Mouse (Mus musculus): Measurements from ENCODE around the gene Gatad2a.

Gene Gatad2a

GRCm38 (mm10) chr8:69874654-69875053, 121.5 kb downstream of the Gatad2a start:
- DNase-seq (ENCODE audit: low spot score), result no peak

- DNase-seq (ENCODE audit: low spot score), result peak; percentile 58
These were observed 122.0 kb downstream of the Gatad2a start for GRCm38 (mm10) chr8:69874155-69874554.

- no peak for DNase-seq (ENCODE audit: low spot score)
These were observed 125.3 kb downstream of the Gatad2a start for GRCm38 (mm10) chr8:69870907-69871306.

GRCm38 (mm10) chr8:69870003-69870765, 126.0 kb downstream of the Gatad2a start:
- no peak for DNase-seq (ENCODE audit: low spot score)

- no peak for DNase-seq (ENCODE audit: low spot score)
These were observed 128.4 kb downstream of the Gatad2a start for GRCm38 (mm10) chr8:69867696-69868326.

- DNase-seq (ENCODE audit: low spot score), result no peak
These were observed 132.0 kb downstream of the Gatad2a start for GRCm38 (mm10) chr8:69864180-69864579.

GRCm38 (mm10) chr8:69863387-69864020, 132.7 kb downstream of the Gatad2a start:
- DNase-seq (ENCODE audit: low spot score), result no peak

GRCm38 (mm10) chr8:69861251-69861650, 134.9 kb downstream of the Gatad2a start:
- DNase-seq (ENCODE audit: low spot score), result no peak

GRCm38 (mm10) chr8:69860807-69861206, 135.4 kb downstream of the Gatad2a start:
- DNase-seq (ENCODE audit: low spot score), result no peak
